Mouse (Mus musculus) fat pad, adult 2 months (tissue): Measurements from ENCODE around the gene Foxd4.
"Not testable (repeated sequence)": the region's sequence is repeated elsewhere in the genome, so short reads cannot be mapped to it uniquely, and the experiment has no call there.

Experiments
- DNase-seq: peaks from one replicate; pipeline ENCODE4 v3.0.0-alpha.2; 2011; ENCODE audit warnings: low read depth, low spot score; ENCODE audit errors: extremely low read depth

The Foxd4 gene

DNA sequence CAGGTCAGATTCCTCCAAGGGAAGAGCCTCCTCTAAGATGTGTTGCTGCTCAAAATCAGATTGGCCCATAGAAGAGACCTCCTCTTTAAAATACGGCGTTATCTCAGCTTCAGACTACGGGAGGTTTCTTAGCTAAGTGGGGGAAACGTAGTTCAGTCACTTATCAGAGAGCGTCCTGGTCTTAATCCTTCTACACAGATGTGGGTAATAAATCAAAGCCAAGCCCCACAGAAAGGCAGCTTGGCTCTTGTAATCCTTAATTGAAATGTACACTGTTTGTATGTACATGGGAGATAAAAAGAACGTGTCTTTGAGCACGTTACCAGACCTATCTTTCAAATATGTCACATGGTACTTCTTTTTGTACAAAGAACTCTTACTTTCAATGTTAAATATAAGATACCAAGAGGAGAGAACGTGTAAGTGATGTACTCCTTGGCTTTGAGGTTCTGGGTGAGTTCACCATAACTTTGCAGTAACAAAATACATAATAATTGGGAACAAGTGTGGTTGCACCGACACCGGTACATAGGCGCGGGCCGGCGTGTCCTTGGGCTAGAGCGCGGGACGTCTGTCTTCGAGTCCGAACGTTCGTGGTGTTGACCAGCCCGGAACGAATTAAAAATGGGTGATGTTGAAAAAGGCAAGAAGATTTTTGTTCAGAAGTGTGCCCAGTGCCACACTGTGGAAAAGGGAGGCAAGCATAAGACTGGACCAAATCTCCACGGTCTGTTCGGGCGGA is 25.7 kb downstream of the Foxd4 start, which contains the start of gene Gm10053:
Gene Gm10053 (plus strand): TSS at position 558 of the 742 bp plus-strand sequence.
- DNase-seq = not testable (repeated sequence)

DNA sequence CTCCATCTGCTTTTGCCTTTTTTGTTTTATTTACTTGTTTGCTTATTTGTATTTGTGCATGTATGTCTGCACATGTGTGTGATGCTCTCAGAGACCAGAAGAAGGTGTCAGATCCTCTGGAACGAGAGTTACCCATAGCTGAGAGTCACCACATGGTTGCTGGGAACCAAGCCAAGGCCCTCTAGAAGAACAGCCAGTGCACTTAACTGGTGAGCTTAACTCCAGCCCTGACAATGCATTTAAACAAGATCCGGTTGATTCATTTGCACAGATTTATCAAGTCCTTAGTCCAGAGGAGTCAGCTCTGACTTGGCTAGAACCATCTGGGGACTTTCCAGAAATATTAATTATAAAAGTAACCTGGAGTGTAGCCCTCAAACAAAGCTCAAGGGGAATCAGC is 27.1 kb downstream of the Foxd4 start:
- no peak for DNase-seq

DNA sequence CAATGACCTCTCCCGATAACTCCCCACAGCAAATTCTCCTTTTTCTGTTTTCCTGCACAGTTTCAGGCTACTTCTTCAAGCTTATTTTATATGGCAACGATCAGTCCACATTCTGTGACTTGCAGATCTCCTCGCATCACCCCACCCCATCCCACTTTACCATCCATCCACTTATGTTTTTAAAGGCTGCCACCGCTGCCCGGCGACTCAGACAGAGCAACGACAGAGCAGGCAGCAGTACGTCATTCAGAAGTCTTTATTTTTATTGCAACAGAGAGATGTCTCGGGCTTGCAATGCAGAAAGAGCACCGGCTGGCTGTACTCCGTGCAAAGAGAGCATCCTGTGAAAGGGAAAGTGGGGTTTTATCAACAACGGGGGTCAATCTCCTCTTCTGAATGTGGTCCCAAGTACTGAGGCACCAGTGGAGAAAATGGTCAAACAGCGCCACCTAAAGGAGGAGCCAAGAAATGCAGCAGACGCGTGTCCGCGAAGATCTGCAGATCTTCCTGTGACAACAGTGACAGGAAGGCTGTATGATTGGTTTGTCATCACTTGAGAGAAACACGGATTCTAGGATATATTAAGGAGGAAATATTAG is 29.9 kb downstream of the Foxd4 start:
- no peak for DNase-seq

- no peak for DNase-seq
These were observed 35.6 kb downstream of the Foxd4 start for GRCm38 (mm10) chr19:24865436-24865835.

DNA sequence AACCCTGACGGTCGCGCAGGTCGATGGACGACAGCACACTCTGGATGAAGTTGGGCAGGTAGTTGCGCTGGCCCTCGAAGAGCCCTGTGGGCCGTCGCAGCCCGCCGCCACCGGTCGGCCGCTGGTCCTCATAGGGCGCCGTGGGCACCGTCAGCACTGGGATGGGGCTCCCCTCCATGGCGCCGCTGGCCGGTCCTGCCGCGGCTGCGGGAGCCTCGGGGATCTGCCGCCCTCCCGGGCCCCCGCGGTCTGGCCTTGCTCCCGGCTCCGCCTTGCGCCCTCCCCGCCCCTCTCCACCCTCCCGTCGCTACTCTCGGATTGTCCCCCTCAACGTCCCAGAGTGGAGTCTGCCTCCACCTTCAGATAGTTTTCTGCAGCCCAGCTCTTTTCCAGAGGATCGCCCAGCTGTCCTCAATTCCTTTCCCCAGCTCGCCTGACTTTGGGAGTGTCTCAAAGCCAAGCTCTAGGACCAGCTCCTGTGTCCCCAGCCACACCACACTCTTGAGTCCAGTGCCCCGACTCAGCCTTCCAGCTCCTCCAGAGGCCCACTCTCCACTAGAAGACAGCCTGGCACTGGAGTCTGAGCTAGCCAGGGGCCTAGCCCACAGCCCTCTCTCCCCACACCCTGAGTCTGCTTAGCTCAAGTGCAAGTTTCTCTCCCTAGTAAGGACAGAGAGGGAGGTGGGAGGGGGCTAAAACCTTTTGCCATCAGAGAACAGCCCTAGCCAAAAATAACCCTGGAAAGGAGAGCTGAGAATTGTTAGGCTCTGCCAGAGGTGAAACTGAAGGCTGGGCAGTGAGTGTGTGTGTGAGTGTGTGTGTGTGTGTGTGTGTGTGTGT is 39.2 kb downstream of the Foxd4 start, which contains the start of gene Pgm5:
Gene Pgm5 (minus strand): TSS at position 244 of the 840 bp plus-strand sequence.
- DNase-seq = no peak

DNA sequence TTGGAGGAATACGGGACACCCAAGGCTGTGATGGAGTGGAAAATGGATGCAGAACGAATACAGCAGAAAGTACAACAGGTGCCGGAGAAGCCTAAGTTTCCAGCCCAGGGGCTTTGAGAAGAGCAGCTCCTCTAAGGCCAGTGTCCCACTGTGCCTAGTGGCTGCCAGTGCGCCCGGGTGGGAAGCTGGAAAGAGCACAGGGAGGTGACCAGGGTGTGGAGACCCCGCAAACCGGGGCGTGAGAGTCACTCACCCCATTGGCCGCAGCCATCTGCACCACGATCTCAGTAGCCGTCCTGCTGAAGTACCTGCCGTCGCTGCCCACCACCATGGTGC is 39.8 kb downstream of the Foxd4 start:
- DNase-seq = no peak

- no peak for DNase-seq
These were observed 49.3 kb downstream of the Foxd4 start for GRCm38 (mm10) chr19:24851456-24852315.
